11 mouse cellular contexts compared by ENCODE assay signal in the genomic region with DNA sequence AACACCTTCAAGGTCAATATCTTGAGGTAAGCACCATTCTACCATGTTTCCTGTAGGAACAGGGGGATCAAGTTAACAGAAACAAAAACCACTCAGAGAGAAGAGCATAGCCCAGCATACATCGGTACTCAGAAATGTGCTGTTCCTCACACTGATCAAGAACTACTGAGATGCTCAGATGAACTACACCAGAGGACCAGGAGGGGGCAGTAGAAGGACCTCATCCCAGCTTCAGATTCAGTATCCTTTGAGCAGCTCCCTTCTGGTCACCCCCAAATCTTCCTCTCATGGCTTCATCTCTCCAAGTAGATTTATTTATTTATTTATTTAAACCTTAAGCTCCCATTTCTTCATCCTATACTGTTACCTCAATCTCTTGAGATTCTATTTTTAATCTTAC. TPM values are rescaled to one million over a fixed set of nuclear protein-coding genes. Genes with fewer than 3 reads are reported as not detected.
DNase-seq lines count a peak whose midpoint lies in the region; ATAC-seq and TF ChIP-seq lines count a peak whose summit lies in the region.
"Had no signal": no experiment of that assay in that cellular context is flagged by ENCODE, and none has a peak within 500 bp of the region (broad histone marks: within the 10 kb centered on the region; RNA-seq: fewer than 3 reads in every experiment).

No protein-coding gene starts in this region.

- no peak overlapping the region for H3K27ac ChIP-seq in ES-Bruce4 (ENCODE audit: insufficient read depth, low read length)
- no peak overlapping the region for H3K27ac ChIP-seq in limb, embryonic 14.5 days (replicated peaks; ENCODE audit: low read depth, low read length)

- H3K4me1 ChIP-seq in ES-Bruce4 (ENCODE audit: control insufficient read depth, insufficient read depth, low read length), result no peaks in the 10 kb centered on the region
- H3K4me1 ChIP-seq in limb, embryonic 14.5 days (ENCODE audit: control insufficient read depth, insufficient read depth, low read length), result no peaks in the 10 kb centered on the region

- intact Hi-C loops in left cerebral cortex, postnatal 36 days (cut with DNase I), result no loop called here

- no peak for TF ChIP-seq EP300 in ES-Bruce4 (IDR thresholded peaks at IDR 0.05; ENCODE audit: insufficient read depth, low read depth, low read length)

- H3K9me3 ChIP-seq in ES-Bruce4 (replicated peaks; ENCODE audit: control insufficient read depth, insufficient read depth, low read length, poor library complexity, severe bottlenecking), result no peaks in the 10 kb centered on the region
- no peaks in the 10 kb centered on the region for H3K9me3 ChIP-seq in limb, embryonic 14.5 days (ENCODE audit: control insufficient read depth, low read length)

- no peak overlapping the region for H3K4me3 ChIP-seq in ES-Bruce4 (ENCODE audit: low read depth, low read length)
- H3K4me3 ChIP-seq in limb, embryonic 14.5 days (replicated peaks; ENCODE audit: low read length), result no peak overlapping the region
- H3K4me3 ChIP-seq: erythroblast, embryonic 14.5 days had no signal

- TF ChIP-seq CTCF in ES-Bruce4 (IDR thresholded peaks at IDR 0.05; ENCODE audit: low read depth, low read length), result peak; percentile 30

- no peak for ATAC-seq in limb, embryonic 14.5 days (ENCODE audit: low FRiP score, low read depth)
- ATAC-seq in erythroblast, adult 5-6 weeks (replicated peaks; ENCODE audit: low FRiP score, poor library complexity, severe bottlenecking), result no peak; the same call in 1 of the 2 replicates

- TF ChIP-seq POLR2A in ES-Bruce4 (IDR thresholded peaks at IDR 0.05; ENCODE audit: insufficient read depth, low read length), result no peak
- no peak for TF ChIP-seq POLR2A in limb, embryonic 14.5 days (IDR thresholded peaks at IDR 0.05; ENCODE audit: borderline replicate concordance, extremely low read depth, insufficient read depth, insufficient read length)

- no peak overlapping the region for H3K9ac ChIP-seq in ES-Bruce4 (ENCODE audit: low read depth, poor library complexity, severe bottlenecking)
- no peak overlapping the region for H3K9ac ChIP-seq in limb, embryonic 14.5 days (ENCODE audit: low read depth, low read length, severe bottlenecking)

- no peak overlapping the region for H3K4me2 ChIP-seq in limb, embryonic 14.5 days (replicated peaks; ENCODE audit: low read depth, low read length, severe bottlenecking)

- peak; percentile 50 to 72 for DNase-seq in left cerebral cortex, adult 18-20 months (ENCODE audit: low spot score in 2 of 2)
- DNase-seq in left cerebral cortex, postnatal 36 days (ENCODE audit: low spot score in 2 of 2), result no peak
- DNase-seq in adrenal gland, adult 2 months, result peak; percentile 30
- DNase-seq in fibroblast of lung, adult 2 months (ENCODE audit: low read depth), result peak; percentile 13
- DNase-seq in limb, embryonic 14.5 days (ENCODE audit: low spot score), result peak; percentile 15
- DNase-seq in spleen, postnatal 36 days (ENCODE audit: low spot score in 2 of 2), result peak; percentile 28 to 46

- H3K27me3 ChIP-seq in ES-Bruce4 (ENCODE audit: control insufficient read depth, insufficient read depth, low read length, poor library complexity, severe bottlenecking), result no peaks in the 10 kb centered on the region
- H3K27me3 ChIP-seq in limb, embryonic 14.5 days (ENCODE audit: control insufficient read depth, insufficient read depth, low read length), result no peaks in the 10 kb centered on the region

- 67% methylated on average over 1 of the region's 1 CpGs for WGBS in limb, embryonic 14.5 days

- H3K36me3 ChIP-seq in ES-Bruce4 (ENCODE audit: control insufficient read depth, insufficient read depth, low read length, poor library complexity, severe bottlenecking), result no peaks in the 10 kb centered on the region
- H3K36me3 ChIP-seq in limb, embryonic 14.5 days (ENCODE audit: control insufficient read depth, insufficient read depth, low read length), result 0 out of 2 replicates have a peak, but pooled peaks cover 1% of the 10 kb centered on the region

RNA-seq across cellular contexts. Expression of gene E330009J07Rik, which starts 12.2 kb away (rescaled TPM):
- total RNA-seq in left cerebral cortex, adult 18-20 months (2021), result 10 to 100 TPM; 60.6 to 72.1 TPM
- 10 to 100 TPM; 53.2 to 58.2 TPM for total RNA-seq in left cerebral cortex, postnatal 36 days (2021)
- 5.8 and 6.4 TPM in 2 replicates for polyA plus RNA-seq in ES-Bruce4 (2011; ENCODE audit: insufficient read depth, insufficient read length, low read depth, missing spikeins)
- total RNA-seq in adrenal gland, adult 2 months (2021), result 10 to 100 TPM; 11.9 to 15.4 TPM
- 4.2 and 4.7 TPM in 2 replicates for polyA plus RNA-seq in adrenal gland, adult 2 months (2012; rRNA removed)
- polyA plus RNA-seq in limb, embryonic 14.5 days (2012; rRNA removed), result 5.5 and 5.8 TPM in 2 replicates
- polyA plus RNA-seq in limb, embryonic 14.5 days (2014; fragmentation: Nextera tagmentation; extraction: Ambion mirVana), result 7.2 and 10.3 TPM in 2 replicates
- total RNA-seq in erythroblast, adult 5-6 weeks (2015; ENCODE audit: low replicate concordance), result 7.5 and 9.6 TPM in 2 replicates
- total RNA-seq in erythroblast, adult 5-6 weeks (2017; ENCODE audit: low replicate concordance), result 2.8 and 6.0 TPM in 2 replicates
- polyA plus RNA-seq: erythroblast, embryonic 14.5 days had no signal

RNA-seq across cellular contexts. Expression of gene Wee2, which starts 15.1 kb away (rescaled TPM):
- under 1 TPM in 1 of 2 experiments, not detected in 1; 0.33 TPM for total RNA-seq in left cerebral cortex, adult 18-20 months (2021)
- total RNA-seq in left cerebral cortex, postnatal 36 days (2021), result under 1 TPM in 1 of 2 experiments, not detected in 1; 0.18 TPM
- not detected in 2 replicates for polyA plus RNA-seq in ES-Bruce4 (2011; ENCODE audit: insufficient read depth, insufficient read length, low read depth, missing spikeins)
- not detected for total RNA-seq in adrenal gland, adult 2 months (2021)
- not detected in 2 replicates for polyA plus RNA-seq in adrenal gland, adult 2 months (2012; rRNA removed)
- not detected in 2 replicates for polyA plus RNA-seq in limb, embryonic 14.5 days (2012; rRNA removed)
- polyA plus RNA-seq in limb, embryonic 14.5 days (2014; fragmentation: Nextera tagmentation; extraction: Ambion mirVana), result not detected in 2 replicates
- total RNA-seq in erythroblast, adult 5-6 weeks (2015; ENCODE audit: low replicate concordance), result not detected in 2 replicates
- not detected in 2 replicates for total RNA-seq in erythroblast, adult 5-6 weeks (2017; ENCODE audit: low replicate concordance)
- polyA plus RNA-seq: erythroblast, embryonic 14.5 days; liver, embryonic 16.5 days; stomach, embryonic 16.5 days had no signal

RNA-seq across cellular contexts. Expression of gene Ssbp1, which starts 47.4 kb away (rescaled TPM):
- 10 to 100 TPM; 27.9 to 31.7 TPM for total RNA-seq in left cerebral cortex, adult 18-20 months (2021)
- 10 to 100 TPM; 25.9 to 36.0 TPM for total RNA-seq in left cerebral cortex, postnatal 36 days (2021)
- 130 and 143 TPM in 2 replicates for polyA plus RNA-seq in ES-Bruce4 (2011; ENCODE audit: insufficient read depth, insufficient read length, low read depth, missing spikeins)
- total RNA-seq in adrenal gland, adult 2 months (2021), result 10 to 100 TPM; 40.4 to 53.8 TPM
- polyA plus RNA-seq in adrenal gland, adult 2 months (2012; rRNA removed), result 8.2 and 11.8 TPM in 2 replicates
- polyA plus RNA-seq in limb, embryonic 14.5 days (2012; rRNA removed), result 67.1 and 104 TPM in 2 replicates
- 129 and 136 TPM in 2 replicates for polyA plus RNA-seq in limb, embryonic 14.5 days (2014; fragmentation: Nextera tagmentation; extraction: Ambion mirVana)
- 38.0 and 42.5 TPM in 2 replicates for total RNA-seq in erythroblast, adult 5-6 weeks (2015; ENCODE audit: low replicate concordance)
- total RNA-seq in erythroblast, adult 5-6 weeks (2017; ENCODE audit: low replicate concordance), result 17.8 and 23.8 TPM in 2 replicates

Comparison
In these comparisons a context has a peak if more than half of its experiments do, and no peak if none do; other contexts are left out.
1. DNase-seq: peak in left cerebral cortex, adult 18-20 months (2 of 2), adrenal gland, adult 2 months (single experiment), fibroblast of lung, adult 2 months (single experiment), limb, embryonic 14.5 days (single experiment) and spleen, postnatal 36 days (2 of 2); none in left cerebral cortex, postnatal 36 days (0 of 2).